Mouse (Mus musculus) embryonic facial prominence, embryonic 15.5 days (tissue): ENCODE results near the gene Trappc4. TPM values are rescaled to one million over a fixed set of nuclear protein-coding genes. Genes with fewer than 3 reads are reported as not detected.

Experiments used
- ATAC-seq: fragments of 200-750 bp; cut with Nextera tagmentation; 2 replicates; pipeline ENCODE4 v1.8.0; 2017; ENCODE audit warnings: low read depth, moderate TSS enrichment; ENCODE audit not compliant: insufficient number of reproducible peaks, low FRiP score, low TSS enrichment
- H3K27ac ChIP-seq: fragments of 300-500 bp; sonication (generic); replicated peaks from 2 replicates; pipeline ENCODE4 v1.5.1; 2015; ENCODE audit warnings: mild to moderate bottlenecking, inconsistent platforms
- H3K27me3 ChIP-seq: fragments of 300-500 bp; sonication (generic); 2 replicates; pipeline ENCODE4 v1.6.1; 2015; ENCODE audit warnings: inconsistent platforms
- H3K36me3 ChIP-seq: fragments of 300-500 bp; sonication (generic); 2 replicates; pipeline ENCODE4 v1.6.1; 2015; ENCODE audit warnings: mild to moderate bottlenecking, inconsistent platforms
- H3K4me1 ChIP-seq: fragments of 300-500 bp; sonication (generic); 2 replicates; pipeline ENCODE4 v1.6.1; 2015; ENCODE audit warnings: inconsistent platforms
- H3K4me2 ChIP-seq: fragments of 300-500 bp; sonication (generic); replicated peaks from 2 replicates; pipeline ENCODE4 v1.6.1; 2015; ENCODE audit warnings: mild to moderate bottlenecking, inconsistent platforms
- H3K4me3 ChIP-seq: fragments of 300-500 bp; sonication (generic); replicated peaks from 2 replicates; pipeline ENCODE4 v1.5.1; 2015; ENCODE audit warnings: mild to moderate bottlenecking, inconsistent platforms
- H3K9ac ChIP-seq: fragments of 300-500 bp; sonication (generic); 2 replicates; pipeline ENCODE4 v1.6.1; 2015; ENCODE audit warnings: inconsistent platforms
- H3K9me3 ChIP-seq: fragments of 300-500 bp; sonication (generic); replicated peaks from 2 replicates; pipeline ENCODE4 v1.6.1; 2016; ENCODE audit warnings: inconsistent platforms
- whole genome bisulfite sequencing: fragments of 180-500 bp; shearing (Covaris S2); methylation state at CpG from one replicate; pipeline ENCODE4 v1.1.7; 2015; 5-methylcytosine and 5-hydroxymethylcytosine counted together
- polyA plus RNA-seq: library from polyadenylated mRNA; unstranded; fragments of >200 nt; fragmentation: Nextera tagmentation; extraction: Ambion mirVana; gene quantifications from 2 replicates; pipeline ENCODE4 v1.2.1, GENCODE M21; 2015

Trappc4 gene
- polyA plus RNA-seq, 1 experiment from 2014 or later: 138 TPM

DNA sequence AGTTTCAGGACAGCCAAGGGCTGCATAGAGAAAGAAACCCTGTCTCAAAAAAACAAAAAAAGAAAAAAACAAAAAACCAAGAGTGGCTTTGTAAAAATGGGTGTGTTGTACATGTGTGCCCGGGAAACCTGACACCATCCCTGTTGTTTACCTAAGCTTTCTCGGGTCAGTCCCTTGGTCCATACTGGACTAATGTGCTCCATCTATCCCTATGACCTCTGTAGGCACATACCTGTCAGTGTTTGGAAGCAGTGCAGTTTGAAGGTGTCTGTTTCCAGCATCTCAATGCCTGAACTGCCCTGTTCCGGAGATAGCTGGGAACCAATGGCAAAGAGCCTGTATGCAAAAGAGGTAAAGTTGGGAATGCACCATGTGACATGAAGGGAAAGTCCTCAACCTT, 2.4 kb downstream of the Trappc4 start:
- Histone ChIP-seq H3K27ac (no peak overlapping the region), H3K9ac (no peak overlapping the region), H3K4me1 (peaks cover 13% of the 10 kb centered on the region; the same call in 1 of the 2 replicates), H3K36me3 (peaks cover 65% of the 10 kb centered on the region), H3K4me2 (no peak overlapping the region), H3K9me3 (no peaks in the 10 kb centered on the region), H3K4me3 (no peak overlapping the region), H3K27me3 (no peaks in the 10 kb centered on the region)
- no peak for ATAC-seq
- WGBS: 73% methylated on average over 3 of the region's 3 CpGs

DNA sequence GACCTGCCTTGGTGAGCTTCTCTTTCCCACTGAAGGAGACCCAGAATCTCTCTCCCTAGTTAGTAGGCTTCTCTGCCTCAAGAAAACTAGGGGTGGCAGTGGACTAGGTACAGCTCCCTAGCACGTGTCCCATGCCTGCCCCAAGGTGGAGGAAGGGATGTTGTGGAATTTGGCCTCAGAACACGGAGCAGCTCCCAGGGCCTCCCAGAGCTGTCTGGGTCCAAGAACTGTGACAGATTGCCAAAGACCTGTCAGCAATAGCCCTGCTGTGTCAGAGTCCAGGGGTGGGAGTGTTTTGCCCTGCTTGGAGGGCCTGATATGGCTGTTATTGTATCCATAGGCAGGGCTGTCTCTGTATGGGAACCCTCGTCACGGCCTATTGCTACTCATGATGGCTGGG, 6.3 kb downstream of the Trappc4 start:
- no peak for ATAC-seq
- Histone ChIP-seq H3K27me3 (no peaks in the 10 kb centered on the region), H3K4me3 (no peak overlapping the region), H3K27ac (no peak overlapping the region), H3K4me1 (peaks cover 23% of the 10 kb centered on the region), H3K36me3 (peaks cover 62% of the 10 kb centered on the region), H3K4me2 (no peak overlapping the region), H3K9me3 (no peaks in the 10 kb centered on the region), H3K9ac (no peak overlapping the region)
- WGBS: 81% methylated on average over 4 of the region's 4 CpGs

DNA sequence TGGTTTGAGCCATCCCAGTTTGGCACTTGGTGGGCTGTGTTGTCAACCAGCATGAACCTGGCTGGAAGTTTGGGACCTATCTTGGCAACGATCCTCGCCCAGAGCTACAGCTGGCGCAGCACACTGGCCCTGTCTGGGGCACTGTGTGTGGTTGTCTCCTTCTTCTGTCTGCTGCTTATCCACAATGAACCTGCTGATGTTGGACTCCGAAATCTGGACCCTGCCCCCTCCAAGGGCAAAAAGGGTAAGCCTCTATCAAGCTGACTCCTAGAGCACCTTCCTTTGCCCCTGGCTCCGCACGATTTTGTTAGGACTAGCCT, 7.6 kb downstream of the Trappc4 start:
- 93% methylated on average over 6 of the region's 6 CpGs for WGBS

DNA sequence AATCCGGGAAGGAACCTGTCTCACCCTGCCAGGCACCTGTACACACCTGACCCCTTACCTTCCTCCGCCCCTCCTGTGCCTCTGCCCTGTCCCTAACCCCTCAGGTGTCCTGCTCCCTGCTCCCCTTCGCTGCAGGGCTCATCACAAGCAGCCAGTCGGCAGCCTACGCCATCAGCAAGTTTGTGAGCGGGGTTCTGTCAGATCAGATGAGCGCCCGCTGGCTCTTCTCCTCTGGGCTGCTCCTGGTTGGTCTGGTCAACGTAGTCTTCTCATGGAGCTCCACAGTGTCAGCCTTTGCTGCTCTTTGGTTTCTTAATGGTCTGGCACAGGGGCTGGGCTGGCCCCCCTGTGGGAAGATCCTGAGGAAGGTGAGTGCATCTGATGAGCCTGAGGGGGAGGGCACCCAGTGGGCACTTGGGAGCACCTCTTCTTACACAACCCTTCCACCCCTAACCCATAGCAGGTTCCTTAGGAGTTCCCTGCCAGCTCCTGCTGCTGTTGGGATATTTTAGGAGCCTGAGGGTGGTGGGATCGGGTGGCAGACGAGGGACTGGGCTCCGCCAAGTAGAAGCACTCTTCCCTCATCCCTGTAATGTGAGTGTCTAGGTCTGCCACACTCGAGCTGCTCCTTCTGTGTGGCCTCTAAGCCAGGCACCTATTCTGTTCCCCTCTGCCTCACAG, 8.1 kb downstream of the Trappc4 start:
- H3K27me3 ChIP-seq: no peaks in the 10 kb centered on the region
- 66% methylated on average over 13 of the region's 13 CpGs for WGBS
- H3K4me3 ChIP-seq: no peak overlapping the region
- ATAC-seq: no peak
- H3K4me2 ChIP-seq: no peak overlapping the region
- H3K27ac ChIP-seq: no peak overlapping the region
- peaks cover 20% of the 10 kb centered on the region for H3K4me1 ChIP-seq
- H3K9me3 ChIP-seq: no peaks in the 10 kb centered on the region
- H3K9ac ChIP-seq: no peak overlapping the region
- peaks cover 50% of the 10 kb centered on the region for H3K36me3 ChIP-seq

More for the DNA sequence above, 7.6 kb downstream of the Trappc4 start:
- ATAC-seq: no peak
- no peak overlapping the region for H3K9ac ChIP-seq
- peaks cover 54% of the 10 kb centered on the region for H3K36me3 ChIP-seq
- H3K27ac ChIP-seq: no peak overlapping the region
- no peak overlapping the region for H3K4me2 ChIP-seq
- H3K4me1 ChIP-seq: peaks cover 20% of the 10 kb centered on the region
- no peak overlapping the region for H3K4me3 ChIP-seq
- H3K27me3 ChIP-seq: no peaks in the 10 kb centered on the region
- H3K9me3 ChIP-seq: no peaks in the 10 kb centered on the region

DNA sequence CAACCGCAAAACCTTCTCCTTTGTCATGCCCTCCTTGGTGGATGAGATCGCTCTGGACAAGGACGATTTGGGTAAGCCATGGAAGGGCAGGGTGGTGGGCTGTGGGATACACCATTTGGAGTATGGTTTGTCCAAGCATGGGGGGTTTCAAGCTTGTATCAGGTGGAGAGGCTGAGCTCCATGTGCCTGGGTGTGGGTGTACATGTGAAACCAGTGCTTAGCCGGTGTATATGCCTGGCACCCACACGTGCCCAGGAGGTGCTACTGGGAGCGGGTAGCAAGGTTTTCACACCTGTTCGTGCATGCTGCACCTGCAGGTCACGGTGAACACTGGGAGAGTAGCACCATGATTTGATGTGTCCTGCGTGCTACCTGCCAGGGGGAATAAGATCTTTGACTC, 8.8 kb downstream of the Trappc4 start:
- Histone ChIP-seq H3K4me2 (no peak overlapping the region), H3K27me3 (no peaks in the 10 kb centered on the region), H3K9ac (no peak overlapping the region; the same call in 1 of the 2 replicates), H3K4me3 (0 out of 2 replicates have a peak overlapping the region, but pooled peaks have one; percentile 58), H3K4me1 (peaks cover 20% of the 10 kb centered on the region), H3K36me3 (peaks cover 44% of the 10 kb centered on the region), H3K27ac (no peak overlapping the region), H3K9me3 (no peaks in the 10 kb centered on the region)
- 78% methylated on average over 9 of the region's 9 CpGs for WGBS
- no peak for ATAC-seq

DNA sequence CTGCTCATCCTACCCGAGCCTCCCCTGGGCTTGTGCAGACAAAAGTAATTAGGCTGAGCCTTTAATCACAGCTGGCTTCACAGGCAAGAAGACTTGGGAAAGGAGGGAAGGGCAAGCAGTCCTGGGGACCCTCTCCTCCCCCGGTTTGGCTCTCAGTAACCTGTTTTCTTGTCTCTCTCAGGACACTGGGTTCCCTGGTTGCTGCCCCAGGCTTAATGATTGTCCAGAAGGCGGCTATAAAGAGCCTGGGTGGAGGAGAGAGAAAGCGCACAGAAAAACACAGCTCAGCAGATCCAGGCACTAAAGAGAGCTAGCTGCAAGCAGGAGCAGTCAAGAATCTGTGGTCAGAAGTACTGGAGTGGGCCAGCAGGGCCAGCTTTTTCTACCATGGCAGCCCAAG, 9.3 kb downstream of the Trappc4 start:
- Histone ChIP-seq H3K27me3 (no peaks in the 10 kb centered on the region), H3K27ac (no peak overlapping the region), H3K4me2 (peak overlapping the region; percentile 95), H3K4me3 (peak overlapping the region; percentile 58), H3K9ac (no peak overlapping the region), H3K36me3 (peaks cover 39% of the 10 kb centered on the region), H3K4me1 (peaks cover 20% of the 10 kb centered on the region), H3K9me3 (no peaks in the 10 kb centered on the region)
- ATAC-seq: no peak
- WGBS: 25% methylated on average over 4 of the region's 4 CpGs

DNA sequence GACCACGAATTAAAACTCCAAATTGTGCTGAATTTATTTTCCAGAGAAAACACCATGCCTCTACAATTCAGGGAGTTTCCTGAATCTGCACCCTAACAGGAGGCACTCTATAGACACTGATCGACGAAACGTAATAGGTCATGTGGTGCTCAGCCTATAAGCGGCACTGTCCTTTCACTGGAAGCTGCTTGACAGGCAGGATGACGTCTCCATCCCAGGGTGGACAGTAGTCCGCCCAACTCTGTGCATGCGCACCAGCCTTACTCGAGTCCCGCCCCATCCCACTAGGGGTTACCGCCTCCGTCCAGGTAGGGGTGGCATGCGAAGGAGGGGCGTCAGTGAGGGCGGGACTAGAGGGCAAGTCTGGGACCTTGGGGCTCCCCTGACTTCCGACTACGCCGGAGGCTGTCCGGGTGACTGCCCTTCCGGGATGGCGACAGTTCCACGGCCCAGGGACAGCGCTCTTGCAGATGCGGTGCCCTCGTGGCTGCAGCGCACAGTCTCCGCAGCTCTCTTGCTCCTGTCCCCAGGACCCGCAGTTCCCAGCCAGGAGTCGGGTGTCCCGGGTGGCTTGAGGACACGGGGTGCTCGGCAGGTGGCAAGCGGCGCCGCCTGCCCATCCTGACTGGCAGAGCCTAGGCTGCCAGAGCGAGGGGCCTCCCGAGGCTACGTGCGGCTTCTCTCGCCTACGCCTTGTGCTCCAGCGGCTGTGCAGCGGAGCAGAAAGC, 10.6 kb downstream of the Trappc4 start, which contains the start of gene Slc37a4:
Slc37a4 (plus strand) TSS at position 169 of the 728 bp plus-strand sequence.
- Histone ChIP-seq H3K4me2 (peak within 1 kb of the TSS; percentile 95), H3K9me3 (no peaks in the 10 kb centered on the region), H3K27me3 (no peaks in the 10 kb centered on the region), H3K9ac (peak within 1 kb of the TSS; percentile 83), H3K4me1 (peaks cover 20% of the 10 kb centered on the region), H3K4me3 (peak within 1 kb of the TSS; percentile 58), H3K27ac (peak within 1 kb of the TSS; percentile 76), H3K36me3 (peaks cover 31% of the 10 kb centered on the region)
- under 1% methylated on average over 43 of the region's 43 CpGs for WGBS
- ATAC-seq: peak; percentile 98

DNA sequence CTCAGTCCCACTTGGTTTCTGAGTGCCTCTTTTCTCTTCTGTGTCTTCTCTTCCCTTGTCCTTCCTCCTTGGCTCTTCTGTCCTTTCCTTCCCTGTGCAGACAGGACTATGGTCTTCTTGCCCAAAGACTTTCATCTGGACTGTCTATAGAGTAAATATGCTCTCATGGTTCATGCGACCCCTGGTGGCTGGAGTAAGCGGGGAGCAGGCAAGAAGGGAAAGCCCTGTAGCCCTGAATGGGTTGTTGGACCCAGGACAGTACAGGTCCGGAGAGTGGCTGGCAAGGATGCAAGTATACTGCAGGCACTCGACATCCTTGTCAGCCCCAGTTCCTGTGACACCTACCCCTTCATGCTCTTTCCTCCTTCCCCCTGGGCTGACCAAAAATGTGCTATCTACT, 15.9 kb downstream of the Trappc4 start:
- no peaks in the 10 kb centered on the region for H3K27me3 ChIP-seq
- no peak overlapping the region for H3K27ac ChIP-seq
- H3K4me3 ChIP-seq: no peak overlapping the region
- no peaks in the 10 kb centered on the region for H3K9me3 ChIP-seq
- 40% methylated on average over 4 of the region's 4 CpGs for WGBS
- no peak overlapping the region for H3K4me2 ChIP-seq
- no peak overlapping the region for H3K9ac ChIP-seq
- ATAC-seq: peak; percentile 31; the same call in 1 of the 2 replicates
- H3K4me1 ChIP-seq: no peaks in the 10 kb centered on the region
- H3K36me3 ChIP-seq: peaks cover 56% of the 10 kb centered on the region

DNA sequence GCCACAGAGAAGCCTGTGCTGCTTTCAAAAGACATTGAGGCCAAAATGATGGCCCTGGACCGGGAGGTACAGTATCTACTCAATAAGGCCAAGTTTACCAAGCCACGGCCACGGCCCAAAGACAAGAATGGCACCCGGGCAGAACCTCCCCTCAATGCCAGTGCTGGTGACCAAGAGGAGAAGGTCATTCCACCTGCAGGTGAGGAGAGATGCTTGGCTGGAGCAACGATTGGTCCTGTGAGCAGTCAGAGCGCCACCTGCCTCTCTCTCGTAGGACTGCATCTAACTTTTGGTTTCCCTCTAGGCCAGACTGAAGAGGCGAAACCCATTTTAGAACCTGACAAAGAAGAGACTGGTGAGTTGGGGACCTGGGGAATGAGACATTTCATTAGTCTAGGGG, 18.1 kb downstream of the Trappc4 start:
- H3K36me3 ChIP-seq: peaks cover 78% of the 10 kb centered on the region
- H3K4me3 ChIP-seq: no peak overlapping the region
- ATAC-seq: no peak
- no peaks in the 10 kb centered on the region for H3K4me1 ChIP-seq
- H3K27me3 ChIP-seq: no peaks in the 10 kb centered on the region
- no peak overlapping the region for H3K27ac ChIP-seq
- no peak overlapping the region for H3K9ac ChIP-seq
- WGBS: 62% methylated on average over 8 of the region's 8 CpGs
- no peak overlapping the region for H3K4me2 ChIP-seq
- no peaks in the 10 kb centered on the region for H3K9me3 ChIP-seq

DNA sequence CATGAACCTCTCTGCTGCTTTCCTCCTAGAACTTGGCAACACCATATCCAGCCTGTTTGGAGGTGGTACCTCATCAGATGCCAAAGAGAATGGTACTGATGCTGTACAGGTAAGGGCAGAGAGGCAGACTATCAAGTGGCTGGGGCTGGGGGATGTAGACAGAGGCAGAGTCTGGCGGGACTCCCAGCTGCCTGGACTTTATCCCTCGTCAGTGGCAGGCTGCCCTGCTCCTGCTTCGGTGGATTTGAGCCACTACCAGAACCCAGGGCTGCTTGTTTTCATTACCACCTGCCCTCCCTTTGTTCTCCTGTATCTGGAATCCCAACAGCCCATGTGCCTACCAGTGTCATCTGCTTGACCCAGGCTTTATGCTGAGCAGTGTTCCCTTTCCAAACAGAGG, 20.2 kb downstream of the Trappc4 start:
- ATAC-seq: no peak
- H3K4me2 ChIP-seq: no peak overlapping the region
- H3K36me3 ChIP-seq: peaks cover 97% of the 10 kb centered on the region
- no peak overlapping the region for H3K9ac ChIP-seq
- H3K27me3 ChIP-seq: no peaks in the 10 kb centered on the region
- no peak overlapping the region for H3K27ac ChIP-seq
- H3K4me1 ChIP-seq: no peaks in the 10 kb centered on the region
- H3K4me3 ChIP-seq: no peak overlapping the region
- WGBS: 78% methylated on average over 3 of the region's 3 CpGs
- H3K9me3 ChIP-seq: no peaks in the 10 kb centered on the region

DNA sequence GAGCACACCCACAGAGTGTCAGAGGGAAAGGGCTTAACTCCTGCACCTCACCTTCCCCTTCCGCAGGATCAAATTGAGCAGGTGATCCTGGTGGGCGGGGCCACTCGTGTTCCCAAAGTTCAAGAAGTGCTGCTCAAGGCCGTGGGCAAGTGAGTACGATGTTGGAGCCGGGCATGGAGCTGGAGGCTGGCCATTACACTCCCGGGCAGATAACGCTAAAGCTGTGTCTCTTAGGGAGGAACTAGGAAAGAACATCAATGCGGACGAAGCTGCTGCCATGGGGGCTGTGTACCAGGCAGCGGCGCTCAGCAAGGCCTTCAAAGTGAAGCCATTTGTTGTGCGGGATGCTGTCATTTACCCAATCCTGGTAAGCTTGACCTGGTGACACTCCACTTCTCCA, 22.8 kb downstream of the Trappc4 start:
- H3K4me3 ChIP-seq: no peak overlapping the region
- peaks cover 14% of the 10 kb centered on the region for H3K4me1 ChIP-seq
- no peak for ATAC-seq
- H3K9ac ChIP-seq: no peak overlapping the region
- H3K4me2 ChIP-seq: no peak overlapping the region
- no peak overlapping the region for H3K27ac ChIP-seq
- H3K9me3 ChIP-seq: no peaks in the 10 kb centered on the region
- H3K36me3 ChIP-seq: peaks cover 86% of the 10 kb centered on the region
- 88% methylated on average over 13 of the region's 13 CpGs for WGBS
- H3K27me3 ChIP-seq: no peaks in the 10 kb centered on the region
